Mouse (Mus musculus): ENCODE data around the gene Atxn3. TPM values are rescaled to one million over a fixed set of nuclear protein-coding genes. Genes with fewer than 3 reads are reported as not detected.

Gene Atxn3
- total RNA-seq, 2 experiments from 2014 or later: 9.1 to 10.7 TPM

- intact Hi-C loops (cut with DNase I): no loop called here
- DNase-seq: no peak
Observed at GRCm38 (mm10) chr12:101898966-101899365, 59.1 kb downstream of the Atxn3 start.

GRCm38 (mm10) chr12:101897113-101897512 lies 60.9 kb downstream of the Atxn3 start:
- DNase-seq: no peak
- intact Hi-C loops (cut with DNase I): no loop called here

- intact Hi-C loops (cut with DNase I): no loop called here
Observed at GRCm38 (mm10) chr12:101893296-101893695, 64.8 kb downstream of the Atxn3 start.

GRCm38 (mm10) chr12:101892832-101893231 lies 65.2 kb downstream of the Atxn3 start:
- DNase-seq: no peak
- intact Hi-C loops (cut with DNase I): no loop called here

More at GRCm38 (mm10) chr12:101893296-101893695, 64.8 kb downstream of the Atxn3 start:
- no peak for DNase-seq

- DNase-seq: no peak
- intact Hi-C loops (cut with DNase I): no loop called here
Observed at GRCm38 (mm10) chr12:101891066-101891465, 67.0 kb downstream of the Atxn3 start.

GRCm38 (mm10) chr12:101889351-101889750 lies 68.7 kb downstream of the Atxn3 start:
- intact Hi-C loops (cut with DNase I): no loop called here
- no peak for DNase-seq

- intact Hi-C loops (cut with DNase I): no loop called here
- no peak for DNase-seq
Observed at GRCm38 (mm10) chr12:101888312-101888711, 69.7 kb downstream of the Atxn3 start.

- intact Hi-C loops (cut with DNase I): no loop called here
- DNase-seq: no peak
Observed at GRCm38 (mm10) chr12:101884926-101885325, 73.1 kb downstream of the Atxn3 start.

GRCm38 (mm10) chr12:101876374-101876773 lies 81.7 kb downstream of the Atxn3 start:
- no peak for DNase-seq
- intact Hi-C loops (cut with DNase I): loop anchor here (5.0 kb wide), 1 partner anchor 939 kb away; no protein-coding TSS in a partner anchor

- DNase-seq: no peak
Observed at GRCm38 (mm10) chr12:101875107-101875506, 82.9 kb downstream of the Atxn3 start.

More at GRCm38 (mm10) chr12:101875107-101875506, 82.9 kb downstream of the Atxn3 start:
- intact Hi-C loops (cut with DNase I): loop anchor here (2.0 to 5.0 kb wide), 3 partner anchors 64 to 938 kb away; no protein-coding TSS in a partner anchor

Other genes with a start within 250 kb of the Atxn3 start
- gene Tc2n, start 239.7 kb downstream of the Atxn3 start, total RNA-seq (2021): under 1 TPM; 0.65 to 0.97 TPM
- gene Fbln5, start 139.2 kb downstream of the Atxn3 start, total RNA-seq (2021): 10 to 100 TPM; 27.7 to 29.8 TPM
- gene Trip11, start 45.0 kb downstream of the Atxn3 start, total RNA-seq (2021): 10 to 100 TPM; 33.6 to 35.3 TPM
- 10 to 100 TPM; 11.7 to 12.5 TPM for gene Cpsf2, start 17.7 kb upstream of the Atxn3 start, total RNA-seq (2021)
- gene Slc24a4, start 170.5 kb upstream of the Atxn3 start, total RNA-seq (2021): 1 to 10 TPM; 1.3 to 2.0 TPM

All from heart, postnatal 36 days (tissue).